In the genomic region with DNA sequence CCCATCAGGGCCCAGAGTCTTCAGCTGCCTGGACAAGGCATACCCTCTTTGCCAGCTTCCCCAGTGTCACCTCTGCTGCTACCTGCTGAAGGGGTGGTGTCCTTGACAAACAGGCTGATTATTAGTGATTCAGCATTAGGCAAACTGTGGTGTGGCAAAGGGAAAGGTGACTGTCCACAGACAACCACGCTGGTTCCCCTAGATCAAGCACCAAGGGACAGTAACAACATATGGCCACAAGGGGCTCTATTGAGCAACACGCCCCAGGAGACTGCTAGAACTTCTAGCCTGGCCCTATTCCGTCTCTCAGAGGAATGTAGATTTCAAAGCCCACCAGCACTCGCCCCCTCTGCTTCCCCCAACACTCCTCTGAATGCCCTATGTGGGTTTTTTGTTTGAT, we compare ENCODE assay signal across 10 mouse cellular contexts. TPM values are rescaled to one million over a fixed set of nuclear protein-coding genes. Genes with fewer than 3 reads are reported as not detected.
A peak's percentile ranks its signal among the peaks of the same experiment; 100 is the strongest.
DNase-seq lines count a peak whose midpoint lies in the region; ATAC-seq lines count a peak whose summit lies in the region.
"Had no signal": no experiment of that assay in that cellular context is flagged by ENCODE, and none has a peak within 500 bp of the region (broad histone marks: within the 10 kb centered on the region; RNA-seq: fewer than 3 reads in every experiment).

No protein-coding gene starts in this region.

- H3K36me3 ChIP-seq in forebrain, embryonic 14.5 days (ENCODE audit: control insufficient read depth, insufficient read depth, low read length), result no peaks in the 10 kb centered on the region
- no peaks in the 10 kb centered on the region for H3K36me3 ChIP-seq in forebrain, embryonic 13.5 days (ENCODE audit: poor library complexity, severe bottlenecking)
- H3K36me3 ChIP-seq in intestine, embryonic 15.5 days, result no peaks in the 10 kb centered on the region
- no peaks in the 10 kb centered on the region for H3K36me3 ChIP-seq in liver, embryonic 15.5 days (replicated peaks)

- H3K9ac ChIP-seq in forebrain, embryonic 14.5 days (ENCODE audit: low read length), result no peak overlapping the region
- H3K9ac ChIP-seq in forebrain, embryonic 13.5 days, result no peak overlapping the region
- H3K9ac ChIP-seq in intestine, embryonic 15.5 days, result no peak overlapping the region
- H3K9ac ChIP-seq in liver, embryonic 15.5 days, result no peak overlapping the region

- H3K27ac ChIP-seq in forebrain, embryonic 14.5 days (ENCODE audit: low read depth, low read length), result no peak overlapping the region
- no peak overlapping the region for H3K27ac ChIP-seq in forebrain, embryonic 13.5 days
- no peak overlapping the region for H3K27ac ChIP-seq in intestine, embryonic 15.5 days
- no peak overlapping the region for H3K27ac ChIP-seq in liver, embryonic 15.5 days (replicated peaks)

- H3K4me3 ChIP-seq in forebrain, embryonic 14.5 days (ENCODE audit: low read depth, low read length), result no peak overlapping the region
- H3K4me3 ChIP-seq in forebrain, embryonic 13.5 days, result no peak overlapping the region
- H3K4me3 ChIP-seq in intestine, embryonic 15.5 days (replicated peaks), result no peak overlapping the region
- no peak overlapping the region for H3K4me3 ChIP-seq in liver, embryonic 15.5 days (replicated peaks)

- peak; percentile 49 for DNase-seq in forebrain, embryonic 14.5 days (ENCODE audit: low spot score)
- DNase-seq in B cell, adult 2 months, result peak; percentile 72
- peak; percentile 49 for DNase-seq in brain, adult 2 months (ENCODE audit: low read depth, low spot score)
- peak; percentile 38 for DNase-seq in right cerebral cortex, postnatal 14 days

- no peaks in the 10 kb centered on the region for H3K27me3 ChIP-seq in forebrain, embryonic 14.5 days (replicated peaks; ENCODE audit: control insufficient read depth, insufficient read depth, low read length)
- H3K27me3 ChIP-seq in forebrain, embryonic 13.5 days, result no peaks in the 10 kb centered on the region
- no peaks in the 10 kb centered on the region for H3K27me3 ChIP-seq in intestine, embryonic 15.5 days (replicated peaks)
- no peaks in the 10 kb centered on the region for H3K27me3 ChIP-seq in liver, embryonic 15.5 days

- WGBS in forebrain, embryonic 14.5 days, result 10% methylated on average over 4 of the region's 4 CpGs
- 20% methylated on average over 4 of the region's 4 CpGs for WGBS in forebrain, embryonic 13.5 days
- whole genome bisulfite sequencing in intestine, embryonic 15.5 days, result 24% methylated on average over 4 of the region's 4 CpGs
- WGBS in liver, embryonic 15.5 days (ENCODE audit: insufficient replicate concordance), result 13% methylated on average over 4 of the region's 4 CpGs

- no peak for ATAC-seq in forebrain, embryonic 14.5 days
- no peak for ATAC-seq in forebrain, embryonic 13.5 days
- ATAC-seq in erythroid progenitor cell, adult 5-6 weeks (replicated peaks; ENCODE audit: low FRiP score, poor library complexity, severe bottlenecking), result peak; percentile 72
- ATAC-seq in intestine, embryonic 15.5 days, result peak; percentile 59; the same call in 1 of the 2 replicates
- ATAC-seq in liver, embryonic 15.5 days (ENCODE audit: insufficient read depth), result 0 out of 2 replicates have a peak, but pooled peaks have one; percentile 34

- H3K9me3 ChIP-seq in forebrain, embryonic 14.5 days (replicated peaks; ENCODE audit: control insufficient read depth, low read length), result 0 out of 2 replicates have a peak, but pooled peaks cover 2% of the 10 kb centered on the region
- peaks cover 6% of the 10 kb centered on the region for H3K9me3 ChIP-seq in forebrain, embryonic 13.5 days (replicated peaks)
- H3K9me3 ChIP-seq in intestine, embryonic 15.5 days, result no peaks in the 10 kb centered on the region
- peaks cover 5% of the 10 kb centered on the region; the same call in 1 of the 2 replicates for H3K9me3 ChIP-seq in liver, embryonic 15.5 days (replicated peaks)

- no peak overlapping the region for H3K4me2 ChIP-seq in forebrain, embryonic 14.5 days (ENCODE audit: low read length)
- no peak overlapping the region for H3K4me2 ChIP-seq in forebrain, embryonic 13.5 days
- H3K4me2 ChIP-seq in intestine, embryonic 15.5 days (replicated peaks), result no peak overlapping the region
- no peak overlapping the region for H3K4me2 ChIP-seq in liver, embryonic 15.5 days

- no peaks in the 10 kb centered on the region for H3K4me1 ChIP-seq in forebrain, embryonic 14.5 days (ENCODE audit: control insufficient read depth, insufficient read depth, low read length)
- H3K4me1 ChIP-seq in forebrain, embryonic 13.5 days, result no peaks in the 10 kb centered on the region
- H3K4me1 ChIP-seq in intestine, embryonic 15.5 days (replicated peaks), result no peaks in the 10 kb centered on the region
- no peaks in the 10 kb centered on the region; the same call in 1 of the 2 replicates for H3K4me1 ChIP-seq in liver, embryonic 15.5 days (replicated peaks)

RNA-seq across cellular contexts. Expression of gene Fam71a, which starts 11.6 kb away (rescaled TPM):
- not detected in 2 replicates for polyA plus RNA-seq in forebrain, embryonic 14.5 days (2014; fragmentation: Nextera tagmentation; extraction: Ambion mirVana)
- polyA plus RNA-seq in forebrain, embryonic 13.5 days (2015; fragmentation: Nextera tagmentation; extraction: Ambion mirVana), result not detected in 2 replicates
- not detected in 2 replicates for total RNA-seq in erythroid progenitor cell, adult 5-6 weeks (2015; ENCODE audit: low replicate concordance)
- total RNA-seq in erythroid progenitor cell, adult 5-6 weeks (2017; ENCODE audit: low replicate concordance), result not detected in 2 replicates
- not detected in 2 replicates for polyA plus RNA-seq in intestine, embryonic 15.5 days (2015; fragmentation: Nextera tagmentation; extraction: Ambion mirVana)
- not detected in 2 replicates for polyA plus RNA-seq in liver, embryonic 15.5 days (2015; fragmentation: Nextera tagmentation; extraction: Ambion mirVana)
- total RNA-seq: left cerebral cortex, adult 8-10 months had no signal
- polyA plus RNA-seq: stomach, embryonic 16.5 days had no signal

RNA-seq across cellular contexts. Expression of gene Batf3, which starts 55.4 kb away (rescaled TPM):
- 1.6 and 1.8 TPM in 2 replicates for polyA plus RNA-seq in forebrain, embryonic 14.5 days (2014; fragmentation: Nextera tagmentation; extraction: Ambion mirVana)
- polyA plus RNA-seq in forebrain, embryonic 13.5 days (2015; fragmentation: Nextera tagmentation; extraction: Ambion mirVana), result 2.1 and 2.6 TPM in 2 replicates
- 1.4 TPM in 1 of 2 replicates, not detected in the other for total RNA-seq in erythroid progenitor cell, adult 5-6 weeks (2015; ENCODE audit: low replicate concordance)
- not detected in 2 replicates for total RNA-seq in erythroid progenitor cell, adult 5-6 weeks (2017; ENCODE audit: low replicate concordance)
- 7.2 and 10.5 TPM in 2 replicates for polyA plus RNA-seq in intestine, embryonic 15.5 days (2015; fragmentation: Nextera tagmentation; extraction: Ambion mirVana)
- polyA plus RNA-seq in liver, embryonic 15.5 days (2015; fragmentation: Nextera tagmentation; extraction: Ambion mirVana), result 1.9 and 2.0 TPM in 2 replicates

Comparison
In these comparisons a context has a peak if more than half of its experiments do, and no peak if none do; other contexts are left out.
1. ATAC-seq: peak in erythroid progenitor cell, adult 5-6 weeks (single experiment), intestine, embryonic 15.5 days (single experiment) and liver, embryonic 15.5 days (single experiment); none in forebrain, embryonic 14.5 days (single experiment) and forebrain, embryonic 13.5 days (single experiment).
2. Peak in every context shown above with its lines, with median percentiles within 50 percentile points of each other: DNase-seq.